Mouse (Mus musculus) kidney, embryonic 16.5 days (tissue): ENCODE data around the gene Sdhc. TPM values are rescaled to one million over a fixed set of nuclear protein-coding genes. Genes with fewer than 3 reads are reported as not detected.
"Not testable (repeated sequence)": the region's sequence is repeated elsewhere in the genome, so short reads cannot be mapped to it uniquely, and the experiment has no call there.

Source experiments
- ATAC-seq: fragments of 200-750 bp; cut with Nextera tagmentation; 2 replicates; pipeline ENCODE4 v1.8.0; 2017; ENCODE audit warnings: moderate TSS enrichment; ENCODE audit not compliant: low FRiP score, low TSS enrichment
- H3K27ac ChIP-seq: fragments of 300-500 bp; sonication (generic); 2 replicates; pipeline ENCODE4 v1.5.1; 2014; ENCODE audit warnings: low read length
- H3K27me3 ChIP-seq: fragments of 300-500 bp; sonication (generic); 2 replicates; pipeline ENCODE4 v1.6.1; 2014; ENCODE audit warnings: low read length, control low read depth, mixed read lengths; ENCODE audit not compliant: insufficient read depth
- H3K36me3 ChIP-seq: fragments of 300-500 bp; sonication (generic); 2 replicates; pipeline ENCODE4 v1.6.1; 2014; ENCODE audit warnings: low read length, control low read depth, mixed read lengths; ENCODE audit not compliant: insufficient read depth
- H3K4me1 ChIP-seq: fragments of 300-500 bp; sonication (generic); 2 replicates; pipeline ENCODE4 v1.6.1; 2014; ENCODE audit warnings: low read length, control low read depth, mixed read lengths; ENCODE audit not compliant: insufficient read depth
- H3K4me2 ChIP-seq: fragments of 300-500 bp; sonication (generic); replicated peaks from 2 replicates; pipeline ENCODE4 v1.6.1; 2014; ENCODE audit warnings: low read depth, low read length
- H3K4me3 ChIP-seq: fragments of 300-500 bp; sonication (generic); 2 replicates; pipeline ENCODE4 v1.5.1; 2014; ENCODE audit warnings: mild to moderate bottlenecking, low read length
- H3K9ac ChIP-seq: fragments of 300-500 bp; sonication (generic); replicated peaks from 2 replicates; pipeline ENCODE4 v1.6.1; 2014; ENCODE audit warnings: low read length
- H3K9me3 ChIP-seq: fragments of 300-500 bp; sonication (generic); 2 replicates; pipeline ENCODE4 v1.6.1; 2016; ENCODE audit warnings: low read length, control low read depth
- WGBS: fragments of 180-500 bp; shearing (Covaris S2); extraction: QIAGEN DNeasy Blood & Tissue Kit; methylation state at CpG from one replicate; pipeline ENCODE4 v1.1.7; 2014; 5-methylcytosine and 5-hydroxymethylcytosine counted together
- microRNA-seq: library from miRNA; unstranded; fragments of <30 nt; microRNA quantifications from one replicate; pipeline ENCODE4, GENCODE M21; 2016
- polyA plus RNA-seq: library from polyadenylated mRNA; unstranded; fragments of >200 nt; fragmentation: Nextera tagmentation; extraction: Ambion mirVana; gene quantifications from 2 replicates; pipeline ENCODE4 v1.2.1, GENCODE M21; 2015

Gene Sdhc
- polyA plus RNA-seq, 1 experiment from 2014 or later: 340 TPM

GRCm38 (mm10) chr1:171077192-171077591, 73.2 kb downstream of the Sdhc start:
- 43% methylated on average over 5 of the region's 5 CpGs for WGBS
- peaks cover 21% of the 10 kb centered on the region for H3K27me3 ChIP-seq
- H3K27ac ChIP-seq, H3K4me2 ChIP-seq, H3K4me3 ChIP-seq, H3K4me1 ChIP-seq, H3K9ac ChIP-seq, H3K36me3 ChIP-seq, ATAC-seq, H3K9me3 ChIP-seq: not testable (repeated sequence)

Small RNA genes within 50 kb of the gene (microRNA-seq; reads per million reads assigned to microRNA genes)
- not detected for gene Gm27844

Other genes with a start within 250 kb of the Sdhc start
- 0.18 and 0.24 TPM in 2 replicates for gene Fcrlb, start 237.7 kb downstream of the Sdhc start, polyA plus RNA-seq
- gene Fcrla, start 223.0 kb downstream of the Sdhc start, polyA plus RNA-seq: not detected in 2 replicates
- gene Fcgr2b, start 174.1 kb downstream of the Sdhc start, polyA plus RNA-seq: 2.6 and 3.9 TPM in 2 replicates
- gene Fcgr4, start 131.7 kb downstream of the Sdhc start, polyA plus RNA-seq: 0.87 and 1.3 TPM in 2 replicates
- 8.8 and 9.0 TPM in 2 replicates for gene Fcgr3, start 85.7 kb downstream of the Sdhc start, polyA plus RNA-seq
- gene Cfap126, start 36.7 kb downstream of the Sdhc start, polyA plus RNA-seq: 2.9 and 3.0 TPM in 2 replicates
- gene Mpz, start 108 bp upstream of the Sdhc start, polyA plus RNA-seq: 0.57 and 0.68 TPM in 2 replicates
- 3.7 and 5.1 TPM in 2 replicates for gene Pcp4l1, start 45.7 kb upstream of the Sdhc start, polyA plus RNA-seq
- 0.67 and 0.89 TPM in 2 replicates for gene Nr1i3, start 63.4 kb upstream of the Sdhc start, polyA plus RNA-seq
- 40.6 and 44.1 TPM in 2 replicates for gene Tomm40l, start 71.9 kb upstream of the Sdhc start, polyA plus RNA-seq
- gene Apoa2, start 74.5 kb upstream of the Sdhc start, polyA plus RNA-seq: 22.4 and 32.2 TPM in 2 replicates
- gene Fcer1g, start 83.8 kb upstream of the Sdhc start, polyA plus RNA-seq: 35.0 and 37.2 TPM in 2 replicates
- 13.4 and 15.2 TPM in 2 replicates for gene Adamts4, start 99.8 kb upstream of the Sdhc start, polyA plus RNA-seq
- gene Ndufs2, start 100.8 kb upstream of the Sdhc start, polyA plus RNA-seq: 311 and 368 TPM in 2 replicates
- gene B4galt3, start 119.7 kb upstream of the Sdhc start, polyA plus RNA-seq: 92.2 and 99.1 TPM in 2 replicates
- gene Ppox, start 130.6 kb upstream of the Sdhc start, polyA plus RNA-seq: 69.2 and 77.2 TPM in 2 replicates
- 101 and 103 TPM in 2 replicates for gene Usp21, start 137.4 kb upstream of the Sdhc start, polyA plus RNA-seq
- 102 and 111 TPM in 2 replicates for gene Ufc1, start 144.4 kb upstream of the Sdhc start, polyA plus RNA-seq
- 57.0 and 59.5 TPM in 2 replicates for gene Dedd, start 178.5 kb upstream of the Sdhc start, polyA plus RNA-seq
- 60.6 and 63.3 TPM in 2 replicates for gene Nit1, start 195.0 kb upstream of the Sdhc start, polyA plus RNA-seq
- gene Pfdn2, start 195.1 kb upstream of the Sdhc start, polyA plus RNA-seq: 99.2 and 103 TPM in 2 replicates
- gene Klhdc9, start 210.2 kb upstream of the Sdhc start, polyA plus RNA-seq: 4.2 and 4.3 TPM in 2 replicates
- 4.7 and 4.8 TPM in 2 replicates for gene Nectin4, start 219.5 kb upstream of the Sdhc start, polyA plus RNA-seq
- gene Arhgap30, start 238.4 kb upstream of the Sdhc start, polyA plus RNA-seq: 1.1 and 1.6 TPM in 2 replicates